Mouse (Mus musculus): ENCODE data around the gene Mamdc4.
"Not testable (repeated sequence)": the region's sequence is repeated elsewhere in the genome, so short reads cannot be mapped to it uniquely, and the experiment has no call there.

The Mamdc4 gene

GRCm38 (mm10) chr2:25558774-25559173, 15.9 kb downstream of the Mamdc4 start:
- DNase-seq: no peak

GRCm38 (mm10) chr2:25557964-25558360, 16.7 kb downstream of the Mamdc4 start:
- no peak for DNase-seq

DNA sequence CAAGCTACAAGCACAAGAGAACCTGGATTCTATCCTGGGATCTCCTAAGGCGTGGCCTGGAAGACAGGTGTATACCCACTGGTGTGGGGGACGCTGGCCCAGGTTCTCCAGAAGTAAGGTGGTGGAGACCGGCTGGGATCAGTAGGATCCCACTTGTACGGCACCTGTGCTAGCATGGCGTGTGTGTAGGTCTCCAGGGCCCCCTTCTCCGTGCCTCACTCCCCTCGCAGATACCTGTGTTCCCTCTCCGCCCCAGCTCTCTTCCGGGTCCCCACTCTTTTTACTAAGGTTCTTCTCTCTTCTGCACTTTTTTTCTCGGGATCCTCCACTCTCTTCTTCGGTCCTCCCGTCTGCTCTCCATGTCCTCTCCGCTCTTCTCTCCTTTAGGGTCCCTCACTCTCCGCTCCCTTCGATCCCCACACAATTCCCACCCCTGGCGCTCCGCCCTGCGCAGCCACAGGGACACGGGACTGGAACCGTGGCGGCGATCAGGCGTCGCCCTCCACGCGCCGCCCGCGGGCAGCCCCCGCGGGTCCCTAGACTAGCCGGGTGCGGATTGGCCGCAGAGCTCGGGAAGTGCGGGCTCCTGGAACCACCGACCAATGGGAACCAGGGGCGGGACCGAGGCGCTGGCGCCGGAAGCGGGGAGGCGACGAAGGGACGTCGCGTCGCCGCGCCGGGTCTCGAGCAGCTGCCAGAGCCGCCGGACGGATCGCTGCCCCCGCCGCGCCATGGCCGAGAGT, 17.3 kb downstream of the Mamdc4 start, which contains the start of gene Edf1:
Edf1 (plus strand) TSS at position 627 of the 743 bp plus-strand sequence.
- peak; percentile 94 for DNase-seq

- no peak for DNase-seq
Observed at GRCm38 (mm10) chr2:25556296-25556695, 18.3 kb downstream of the Mamdc4 start.

DNA sequence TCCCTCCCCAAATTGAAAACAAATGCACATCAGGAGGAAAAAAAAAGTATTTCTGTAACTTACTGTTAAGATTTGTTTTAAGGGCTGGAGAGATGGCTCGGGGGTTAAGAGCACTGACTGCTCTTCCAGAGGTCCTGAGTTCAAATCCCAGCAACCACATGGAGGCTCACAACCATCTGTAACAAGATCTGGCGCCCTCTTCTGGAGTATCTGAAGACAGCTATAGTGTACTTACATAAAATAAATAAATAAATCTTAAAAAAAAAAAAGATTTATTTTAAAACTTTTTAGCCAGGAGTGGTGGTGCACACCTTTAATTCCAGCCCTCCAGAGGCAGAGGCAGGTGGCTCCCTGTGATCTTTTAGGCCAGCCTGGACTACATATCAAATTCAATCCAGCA, 19.2 kb downstream of the Mamdc4 start:
- not testable (repeated sequence) for DNase-seq

- not testable (repeated sequence) for DNase-seq
Observed at GRCm38 (mm10) chr2:25553171-25553786, 21.4 kb downstream of the Mamdc4 start.

DNA sequence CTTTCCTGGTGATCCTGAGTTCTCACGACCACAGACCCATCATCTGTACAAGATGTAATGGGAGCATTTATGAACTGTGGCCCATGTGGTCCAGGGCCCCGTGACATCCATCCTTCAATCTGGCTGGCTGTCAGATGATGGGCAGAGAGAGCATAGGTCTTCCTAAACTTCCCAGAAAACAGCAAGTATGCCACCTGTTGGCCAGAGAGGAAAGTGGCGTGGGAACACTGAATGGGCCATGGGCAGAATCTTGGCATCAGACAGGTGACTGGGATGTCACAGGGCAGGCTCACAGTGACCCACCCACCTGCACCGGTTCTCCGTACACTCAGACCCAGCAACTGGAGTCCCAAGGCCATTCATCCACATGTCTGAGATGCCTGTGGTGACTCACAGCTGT, 23.5 kb downstream of the Mamdc4 start:
- DNase-seq: peak; percentile 72

DNA sequence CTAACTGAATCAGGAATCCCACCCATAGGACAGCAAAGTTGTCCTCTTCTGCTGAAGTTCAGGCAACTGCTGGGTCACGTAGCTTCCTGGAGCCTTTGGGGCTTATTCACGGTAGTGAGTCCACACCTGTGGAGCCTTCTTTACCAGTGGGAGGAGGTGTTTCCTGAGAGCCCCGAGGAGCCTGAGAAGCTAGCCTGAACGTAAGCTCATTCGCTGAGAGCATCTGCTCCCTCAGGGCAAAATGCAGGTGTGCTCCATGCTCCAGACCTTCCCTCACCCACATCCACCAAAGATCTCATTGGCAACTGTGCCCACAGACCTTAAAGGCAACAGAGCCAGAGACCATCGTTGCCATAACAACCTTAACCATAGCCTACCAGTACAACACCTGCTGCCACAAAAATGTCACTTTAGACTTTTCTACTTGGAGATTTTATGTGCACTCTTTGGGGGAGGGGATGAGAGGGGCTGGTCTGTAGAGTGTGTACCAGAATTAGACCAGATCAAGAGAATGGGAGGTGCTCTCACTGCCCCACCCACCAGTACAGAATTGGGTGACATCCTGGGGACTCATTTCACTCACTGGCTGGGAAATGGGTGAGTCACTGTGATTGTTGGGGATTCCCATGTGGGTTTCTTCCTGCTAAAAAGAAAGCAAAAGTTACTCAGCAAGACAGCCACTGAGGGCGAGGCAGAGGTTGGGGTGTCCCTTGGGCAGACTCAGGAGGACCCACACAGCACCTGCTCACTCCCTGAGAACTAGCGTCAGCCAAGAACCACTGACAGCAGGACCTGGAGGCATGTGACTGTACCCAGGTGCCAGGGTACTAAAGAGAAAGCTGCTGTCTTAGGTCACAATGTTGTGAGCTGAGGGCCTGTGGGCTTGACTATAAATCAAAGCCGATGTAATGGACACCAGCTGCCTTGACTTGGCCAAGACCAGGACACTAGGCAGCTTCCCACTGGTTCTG, 25.3 kb downstream of the Mamdc4 start:
- DNase-seq: peak; percentile 80

- peak; percentile 98 for DNase-seq
Observed at GRCm38 (mm10) chr2:25546811-25547491, 27.7 kb downstream of the Mamdc4 start, which contains the start of gene Traf2. TSS of gene Traf2 (minus strand) at chr2:25546940.

GRCm38 (mm10) chr2:25545996-25546810, 28.4 kb downstream of the Mamdc4 start:
- no peak for DNase-seq

DNA sequence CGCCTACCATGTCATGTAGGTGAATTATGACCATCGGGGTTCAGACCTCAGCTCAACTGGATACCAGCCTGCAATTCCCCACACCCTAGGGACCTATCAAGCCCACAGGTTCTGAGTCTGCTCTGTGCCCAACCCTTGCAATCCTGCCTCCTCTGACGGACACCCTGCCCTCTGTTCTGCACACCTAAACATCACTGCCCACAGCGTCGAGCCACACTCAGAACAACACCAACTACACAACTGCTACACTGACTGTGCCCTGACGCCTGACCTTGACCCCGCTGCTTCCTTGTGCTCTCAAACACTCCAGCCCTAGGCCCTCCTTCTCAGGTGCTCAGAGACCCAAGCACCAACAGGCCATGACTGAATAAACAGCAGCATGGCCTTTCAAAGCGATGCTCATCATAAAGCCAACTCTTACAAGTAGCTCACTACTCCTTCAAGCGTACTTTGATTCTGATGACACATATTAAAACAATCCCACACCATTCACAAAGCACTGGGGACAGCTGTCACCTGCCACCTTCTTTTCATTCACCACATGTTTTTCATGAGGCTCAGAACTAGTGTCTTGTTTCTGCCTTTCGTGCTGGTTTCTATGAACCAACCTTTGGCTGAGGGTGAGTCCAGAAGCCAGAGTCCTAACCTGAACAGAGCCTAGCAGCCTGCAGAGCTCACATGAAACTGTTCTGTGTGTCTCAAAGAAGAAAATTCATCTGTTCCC, 32.8 kb downstream of the Mamdc4 start:
- no peak for DNase-seq

DNA sequence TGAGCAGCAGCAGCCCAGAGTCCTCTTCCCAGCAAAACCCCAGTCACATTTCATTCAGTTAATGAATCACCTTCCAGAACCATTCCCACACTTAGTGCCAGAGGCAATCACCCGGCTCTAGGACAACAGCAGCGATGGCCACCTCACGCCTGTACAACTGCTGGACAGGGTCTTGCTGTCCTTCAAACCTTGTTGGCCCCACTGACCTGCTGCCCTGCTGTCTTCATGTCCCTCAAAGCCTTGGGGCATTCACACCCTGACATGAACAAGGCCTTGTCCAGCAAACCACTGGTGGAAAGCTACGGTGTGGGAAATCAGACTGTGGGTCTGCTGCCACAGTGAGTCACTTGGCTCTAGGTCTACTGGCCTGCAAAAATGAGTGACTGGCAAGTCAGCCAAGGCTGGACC, 34.1 kb downstream of the Mamdc4 start:
- no peak for DNase-seq

GRCm38 (mm10) chr2:25536531-25536930, 38.1 kb downstream of the Mamdc4 start:
- DNase-seq: no peak

- DNase-seq: no peak
Observed at GRCm38 (mm10) chr2:25534866-25535182, 39.8 kb downstream of the Mamdc4 start.

GRCm38 (mm10) chr2:25534178-25534865, 40.3 kb downstream of the Mamdc4 start:
- peak; percentile 38 for DNase-seq

DNA sequence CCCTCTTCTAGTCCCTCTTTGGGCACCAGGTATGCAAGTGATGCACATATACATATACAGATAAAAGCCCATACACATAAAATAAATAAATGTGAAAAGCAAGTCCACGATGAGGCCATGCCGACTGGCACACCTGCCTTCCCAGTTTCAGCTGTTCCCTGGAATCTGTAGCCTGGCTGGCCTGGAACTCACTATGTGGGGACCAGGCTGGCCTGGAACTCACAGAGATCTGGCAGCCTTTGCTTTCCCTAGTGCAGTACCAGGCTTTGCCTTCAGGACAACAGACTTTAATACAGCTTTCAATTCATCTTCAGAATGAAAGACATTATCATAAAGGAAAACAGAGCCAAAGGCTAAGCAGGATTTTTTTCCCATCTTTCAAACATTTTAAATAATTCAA, 40.9 kb downstream of the Mamdc4 start:
- DNase-seq: no peak

GRCm38 (mm10) chr2:25526510-25527302, 47.9 kb downstream of the Mamdc4 start:
- DNase-seq: no peak
